Mouse (Mus musculus) cortical plate, adult 2 months (tissue): ENCODE measurements around the gene Csrnp1.

Experiments
- CTCF ChIP-seq: fragments of 200-500 bp; IDR thresholded peaks from 2 replicates; pipeline ENCODE4 v1.5.1; 2011; ENCODE audit warnings: mild to moderate bottlenecking, control low read depth, low read length; ENCODE audit not compliant: insufficient read depth; ENCODE audit errors: extremely low read depth
- POLR2A ChIP-seq: fragments of 200-500 bp; IDR thresholded peaks from 2 replicates; pipeline ENCODE4 v1.6.1; 2011; ENCODE audit warnings: mild to moderate bottlenecking, low read length, control low read depth; ENCODE audit not compliant: insufficient read depth; ENCODE audit errors: extremely low read depth

GRCm38 (mm10) chr9:119994207-119994606 is 9.7 kb upstream of the Csrnp1 start:
- TF ChIP-seq CTCF (no peak), POLR2A (no peak)
